Mouse (Mus musculus) lung, postnatal 0 days (tissue): ENCODE results near the gene Csgalnact2.

Source experiments
- CTCF ChIP-seq: IDR thresholded peaks from 2 replicates; pipeline ENCODE4 v1.5.1; 2016; ENCODE audit warnings: antibody characterized with exemption, mild to moderate bottlenecking
- EP300 ChIP-seq: IDR thresholded peaks from 2 replicates; pipeline ENCODE4 v1.6.1; 2016; ENCODE audit warnings: antibody characterized with exemption, mild to moderate bottlenecking, control low read depth

DNA sequence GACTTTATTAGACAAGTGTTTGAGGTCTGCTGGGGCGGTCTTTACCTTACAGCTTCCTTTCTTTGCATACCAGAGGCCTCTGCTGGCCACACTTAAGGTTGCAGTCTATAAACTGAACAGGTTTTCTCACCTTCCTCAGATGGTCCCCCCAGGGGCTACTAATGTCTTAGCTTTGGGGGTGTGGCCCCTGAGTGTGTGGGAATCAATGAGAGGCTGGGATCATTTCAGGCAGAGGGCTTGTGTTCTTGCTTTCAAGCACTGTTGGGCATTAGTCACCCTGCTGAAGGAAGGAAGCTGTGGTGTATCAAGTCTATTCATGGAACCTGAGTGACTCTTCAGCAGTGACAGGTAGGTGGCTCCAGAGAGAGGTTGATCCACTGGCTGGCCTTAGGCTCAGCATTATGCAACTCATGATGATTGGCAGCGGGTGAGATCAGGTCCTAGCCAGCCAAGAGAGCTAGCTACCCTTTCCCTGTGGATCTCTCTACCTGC, 39.6 kb downstream of the Csgalnact2 start:
- TF ChIP-seq EP300: no peak
- TF ChIP-seq CTCF: peak; percentile 67
